ENCODE assay signal across 9 mouse cellular contexts in genomic region chr1:171478968-171479367, GRCm38 (mm10). TPM values are rescaled to one million over a fixed set of nuclear protein-coding genes. Genes with fewer than 3 reads are reported as not detected.
DNase-seq lines count a peak whose midpoint lies in the region; ATAC-seq lines count a peak whose summit lies in the region.
"Had no signal": no experiment of that assay in that cellular context is flagged by ENCODE, and none has a peak within 500 bp of the region (broad histone marks: within the 10 kb centered on the region; RNA-seq: fewer than 3 reads in every experiment).

No protein-coding gene starts in this region.

- no peaks in the 10 kb centered on the region for H3K4me1 ChIP-seq in neural tube, embryonic 15.5 days
- H3K4me1 ChIP-seq: neural tube, embryonic 12.5 days had no signal

- H3K9me3 ChIP-seq in neural tube, embryonic 15.5 days (replicated peaks) = peaks cover 3% of the 10 kb centered on the region; the same call in 1 of the 2 replicates

- DNase-seq in B cell, adult 2 months = peak; percentile 79 to 81
- peak; percentile 79 for DNase-seq in R1 (ENCODE audit: low read depth, low spot score)
- DNase-seq in cerebellum, postnatal 25 days = peak; percentile 73 to 82
- DNase-seq in gastrocnemius, postnatal 25 days = peak; percentile 28
- peak; percentile 74 to 87 for DNase-seq in kidney, postnatal 25 days
- DNase-seq in lung, adult 18-20 months = peak; percentile 75 to 82
- DNase-seq in thymus, postnatal 25 days = peak; percentile 69

- ATAC-seq in neural tube, embryonic 15.5 days (ENCODE audit: low FRiP score) = peak; percentile 55; the same call in 1 of the 2 replicates

- no peak overlapping the region for H3K4me2 ChIP-seq in neural tube, embryonic 15.5 days

- H3K27ac ChIP-seq in neural tube, embryonic 15.5 days (replicated peaks) = no peak overlapping the region
- H3K27ac ChIP-seq: neural tube, embryonic 12.5 days had no signal

- no peak overlapping the region for H3K9ac ChIP-seq in neural tube, embryonic 15.5 days (replicated peaks)
- H3K9ac ChIP-seq: neural tube, embryonic 12.5 days had no signal

- 42% methylated on average over 2 of the region's 2 CpGs for WGBS in neural tube, embryonic 15.5 days

- H3K36me3 ChIP-seq in neural tube, embryonic 15.5 days = no peaks in the 10 kb centered on the region
- H3K36me3 ChIP-seq: neural tube, embryonic 12.5 days had no signal

- H3K4me3 ChIP-seq in neural tube, embryonic 15.5 days (replicated peaks) = no peak overlapping the region
- H3K4me3 ChIP-seq: neural tube, embryonic 12.5 days had no signal

- H3K27me3 ChIP-seq in neural tube, embryonic 15.5 days (replicated peaks) = no peaks in the 10 kb centered on the region
- H3K27me3 ChIP-seq: neural tube, embryonic 12.5 days had no signal

RNA-seq across cellular contexts. Expression of gene Alyref2, which starts 24.3 kb away (rescaled TPM):
- total RNA-seq in gastrocnemius, postnatal 25 days (2021) = 1 to 10 TPM; 1.6 to 1.9 TPM
- polyA plus RNA-seq in neural tube, embryonic 15.5 days (2015; fragmentation: Nextera tagmentation; extraction: Ambion mirVana) = 30.6 and 34.7 TPM in 2 replicates

RNA-seq across cellular contexts. Expression of gene F11r, which starts 41.6 kb away (rescaled TPM):
- total RNA-seq in gastrocnemius, postnatal 25 days (2021) = 1 to 10 TPM; 6.2 to 6.9 TPM
- polyA plus RNA-seq in neural tube, embryonic 15.5 days (2015; fragmentation: Nextera tagmentation; extraction: Ambion mirVana) = 11.8 and 27.5 TPM in 2 replicates

RNA-seq across cellular contexts. Expression of gene Itln1, which starts 56.1 kb away (rescaled TPM):
- total RNA-seq in gastrocnemius, postnatal 25 days (2021) = not detected
- polyA plus RNA-seq in neural tube, embryonic 15.5 days (2015; fragmentation: Nextera tagmentation; extraction: Ambion mirVana) = not detected in 2 replicates
- polyA plus RNA-seq: neural tube, embryonic 12.5 days had no signal

Comparison
In these comparisons a context has a peak if more than half of its experiments do, and no peak if none do; other contexts are left out.
1. DNase-seq: peak in every context shown above with its lines; median percentile 80 in kidney, postnatal 25 days; 80 in B cell, adult 2 months; 79 in R1; 78 in lung, adult 18-20 months; 78 in cerebellum, postnatal 25 days; 69 in thymus, postnatal 25 days; 28 in gastrocnemius, postnatal 25 days.